Mouse (Mus musculus) midbrain, embryonic 13.5 days (tissue): ENCODE measurements around the gene Anxa10. TPM values are rescaled to one million over a fixed set of nuclear protein-coding genes. Genes with fewer than 3 reads are reported as not detected.

Experiments
- polyA plus RNA-seq: library from polyadenylated mRNA; unstranded; fragments of >200 nt; fragmentation: Nextera tagmentation; extraction: Ambion mirVana; gene quantifications from 2 replicates; pipeline ENCODE4 v1.2.1, GENCODE M21; 2015

Anxa10 gene
- polyA plus RNA-seq, 1 experiment from 2014 or later = not detected

Other genes starting within 250 kb of the Anxa10 start
- 26.9 and 27.6 TPM in 2 replicates for gene Palld, start 220.5 kb downstream of the Anxa10 start, polyA plus RNA-seq
- gene Ddx60, start 195.1 kb downstream of the Anxa10 start, polyA plus RNA-seq = 0.26 and 0.36 TPM in 2 replicates